Comparison of ENCODE assay signal across 7 mouse cellular contexts in the genomic region with DNA sequence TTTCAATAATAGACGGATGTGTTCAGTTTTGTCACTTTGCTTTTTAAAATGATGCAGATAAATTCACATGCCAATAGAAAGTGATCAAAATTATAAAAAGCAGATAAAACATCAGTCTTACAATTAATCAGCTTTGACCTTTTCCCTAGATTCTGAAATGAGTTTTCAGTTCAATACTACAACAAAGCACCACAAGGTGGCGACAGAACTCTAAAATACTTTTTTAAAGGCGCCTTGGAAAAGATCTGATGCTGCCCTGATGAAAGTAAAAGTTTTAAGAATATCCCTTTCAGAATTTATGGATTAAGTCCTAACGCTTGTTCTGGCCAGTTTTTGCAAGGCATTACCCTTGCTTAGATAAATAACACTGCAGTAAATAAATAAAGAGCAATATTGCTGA. TPM values are rescaled to one million over a fixed set of nuclear protein-coding genes. Genes with fewer than 3 reads are reported as not detected.
DNase-seq lines count a peak whose midpoint lies in the region; ATAC-seq and TF ChIP-seq lines count a peak whose summit lies in the region.

No protein-coding gene starts in this region.

- H3K4me2 ChIP-seq in neural tube, embryonic 13.5 days, result peak overlapping the region; percentile 31; the same call in 1 of the 2 replicates

- 7% methylated on average over 4 of the region's 4 CpGs for WGBS in liver, adult 2 months
- 4% methylated on average over 4 of the region's 4 CpGs for WGBS in neural tube, embryonic 13.5 days

- H3K9ac ChIP-seq in liver, adult 2 months (ENCODE audit: low read depth, low read length), result no peak overlapping the region
- no peak overlapping the region for H3K9ac ChIP-seq in neural tube, embryonic 13.5 days

- no peak overlapping the region for H3K4me3 ChIP-seq in liver, adult 2 months (ENCODE audit: insufficient read depth, low read depth, low read length)
- no peak overlapping the region for H3K4me3 ChIP-seq in neural tube, embryonic 13.5 days

- no peak overlapping the region for H3K27ac ChIP-seq in liver, adult 2 months (replicated peaks; ENCODE audit: insufficient read depth, low read depth, low read length)
- H3K27ac ChIP-seq in neural tube, embryonic 13.5 days (replicated peaks), result no peak overlapping the region

- no peak for TF ChIP-seq POLR2A in liver, adult 2 months (IDR thresholded peaks at IDR 0.05; ENCODE audit: extremely low read depth, insufficient read depth, low read length)

- DNase-seq in right cerebral cortex, adult 18-20 months, result peak; percentile 29
- no peak for DNase-seq in right cerebral cortex, postnatal 25 days
- DNase-seq in T-cell, adult 2 months (ENCODE audit: low spot score), result peak; percentile 30
- peak; percentile 87 for DNase-seq in embryo, embryonic 10.5 days (ENCODE audit: low spot score)
- peak; percentile 39 to 77 for DNase-seq in heart, postnatal 14 days
- DNase-seq in liver, adult 2 months (ENCODE audit: extremely low read depth, low read depth, low spot score), result peak; percentile 59

- no peaks in the 10 kb centered on the region for H3K9me3 ChIP-seq in neural tube, embryonic 13.5 days

- H3K36me3 ChIP-seq in liver, adult 2 months (ENCODE audit: control insufficient read depth, insufficient read depth, low read length), result no peaks in the 10 kb centered on the region
- no peaks in the 10 kb centered on the region for H3K36me3 ChIP-seq in neural tube, embryonic 13.5 days

- peak; percentile 41; the same call in 1 of the 2 replicates for TF ChIP-seq CTCF in liver, adult 2 months (IDR thresholded peaks at IDR 0.05; ENCODE audit: low read depth, low read length)

- H3K4me1 ChIP-seq in liver, adult 2 months (ENCODE audit: control insufficient read depth, insufficient read depth, low read length), result no peaks in the 10 kb centered on the region
- no peaks in the 10 kb centered on the region for H3K4me1 ChIP-seq in neural tube, embryonic 13.5 days (replicated peaks)

- intact Hi-C loops in heart, postnatal 14 days (cut with DNase I), result loop anchor here (2.0 kb wide), 2 partner anchors 33 to 181 kb away; no protein-coding TSS in a partner anchor

- no peak for ATAC-seq in neural tube, embryonic 13.5 days (ENCODE audit: low read depth)

- no peaks in the 10 kb centered on the region for H3K27me3 ChIP-seq in liver, adult 2 months (ENCODE audit: control insufficient read depth, insufficient read depth, low read length)
- no peaks in the 10 kb centered on the region for H3K27me3 ChIP-seq in neural tube, embryonic 13.5 days

- no peaks in the 10 kb centered on the region for H3K79me2 ChIP-seq in liver, adult 2 months (ENCODE audit: control insufficient read depth, insufficient read depth, low read length)

RNA-seq across cellular contexts. Expression of gene Zfp638, which starts 12.9 kb away (rescaled TPM):
- total RNA-seq in heart, postnatal 14 days (2021), result 10 to 100 TPM; 57.2 to 73.8 TPM
- total RNA-seq in liver, adult 2 months (2014; rRNA removed), result 39.5 and 47.0 TPM in 2 replicates
- 4.4 and 5.0 TPM in 2 replicates for polyA plus RNA-seq in liver, adult 2 months (2012; rRNA removed)
- polyA plus RNA-seq in neural tube, embryonic 13.5 days (2015; fragmentation: Nextera tagmentation; extraction: Ambion mirVana), result 77.2 and 84.7 TPM in 2 replicates

RNA-seq across cellular contexts. Expression of gene Paip2b, which starts 48.3 kb away (rescaled TPM):
- total RNA-seq in heart, postnatal 14 days (2021), result 10 to 100 TPM; 23.2 to 27.9 TPM
- total RNA-seq in liver, adult 2 months (2014; rRNA removed), result 16.3 and 17.0 TPM in 2 replicates
- 6.7 and 8.6 TPM in 2 replicates for polyA plus RNA-seq in liver, adult 2 months (2012; rRNA removed)
- 23.2 and 23.9 TPM in 2 replicates for polyA plus RNA-seq in neural tube, embryonic 13.5 days (2015; fragmentation: Nextera tagmentation; extraction: Ambion mirVana)
